Mouse (Mus musculus) brain, adult 10 weeks (tissue): ENCODE measurements around the gene Tmem198. TPM values are rescaled to one million over a fixed set of nuclear protein-coding genes. Genes with fewer than 3 reads are reported as not detected.

Experiments used
- polyA plus RNA-seq: library from polyadenylated mRNA; stranded (reverse); fragments of 350-450 nt; fragmentation: Illumina TruSeq; extraction: RNeasy Lipid Tissue Mini Kit (QIAGEN cat#74804); gene quantifications from one replicate; pipeline ENCODE4 v1.2.3, GENCODE M21; 2015; ENCODE audit warnings: low read depth, low replicate concordance

Tmem198 gene
- polyA plus RNA-seq = 55.6 TPM

DNA sequence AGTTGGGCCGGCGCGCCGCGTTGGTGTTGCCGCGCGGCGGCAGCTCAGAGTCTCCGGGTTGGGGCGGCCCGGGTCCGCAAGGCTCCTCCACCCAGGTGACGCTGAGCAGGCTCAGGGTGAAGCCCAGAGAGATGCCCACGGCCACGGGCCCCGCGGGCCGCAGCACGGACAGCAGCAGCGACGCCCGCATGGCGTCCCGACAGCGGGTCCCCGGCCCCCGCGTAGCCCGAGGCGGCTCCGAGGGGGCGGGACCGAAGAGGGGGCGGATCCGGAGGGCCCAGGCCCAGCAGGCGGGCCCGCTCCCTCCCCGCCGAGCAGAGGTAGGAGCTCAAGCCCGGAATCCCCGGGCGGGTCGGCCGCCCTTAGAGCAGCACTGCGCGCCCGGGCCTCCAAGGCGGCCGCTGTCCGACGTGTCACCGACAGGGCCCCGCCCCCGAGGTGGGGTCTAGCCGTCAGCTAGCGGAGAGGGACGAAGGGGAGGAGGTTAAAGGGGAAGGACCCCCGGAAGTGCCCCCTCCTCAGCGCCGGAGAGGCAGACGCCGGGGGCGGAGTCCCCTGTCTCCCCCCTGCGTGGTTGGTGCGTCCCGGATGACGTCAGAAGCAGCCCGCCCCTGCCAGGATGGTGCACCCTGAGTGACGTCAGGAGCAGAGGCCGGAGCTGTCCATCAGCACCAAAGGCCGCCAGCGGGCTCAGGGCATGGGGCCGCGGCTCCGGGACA, at the start of gene Tmem198, which contains the start of gene Chpf:
Tmem198 (plus strand) TSS at position 617 of the 719 bp plus-strand sequence.
Chpf (minus strand) TSS at position 392 of the 719 bp plus-strand sequence.

DNA sequence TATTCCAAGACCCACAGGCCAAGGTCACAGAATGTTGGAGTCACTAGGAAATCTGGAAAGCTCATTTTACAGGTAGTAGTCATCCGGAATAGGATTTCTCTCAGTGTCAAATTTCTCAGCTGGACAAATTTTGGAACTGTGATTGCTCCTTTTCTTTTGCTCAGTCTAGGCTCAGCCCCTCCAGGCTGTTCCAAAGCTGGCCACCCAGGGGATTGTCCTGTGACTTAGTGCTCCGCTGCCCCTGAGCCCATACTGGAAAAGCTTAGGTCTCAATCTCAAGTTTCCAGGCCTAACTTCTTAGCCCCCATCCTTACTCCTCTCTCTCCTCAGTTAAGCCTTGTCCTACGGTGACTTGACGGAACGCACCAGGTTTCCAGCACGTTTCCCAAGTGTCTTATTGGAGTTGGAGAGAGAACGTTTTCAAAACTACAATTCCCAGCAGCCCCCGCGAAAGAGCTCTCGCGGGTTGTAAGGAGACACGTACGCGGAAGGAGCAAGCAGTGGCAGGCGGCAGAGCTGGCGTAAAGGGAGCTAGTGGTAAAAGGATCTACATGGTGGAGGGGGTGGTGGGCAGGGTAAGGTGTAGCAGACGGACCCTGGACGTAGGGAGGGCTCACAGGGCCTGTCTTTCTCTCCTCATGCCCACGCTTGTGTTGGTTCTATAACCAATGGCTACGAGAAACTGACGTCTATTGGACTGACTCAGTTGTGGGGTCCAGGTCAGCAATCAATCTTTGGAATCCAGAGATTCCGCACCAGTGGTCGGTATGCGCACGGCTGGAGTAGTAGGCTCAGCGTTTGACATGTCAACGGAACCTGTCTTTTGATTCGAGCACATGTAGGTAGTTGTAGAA, 43.6 kb upstream of the Tmem198 start, which contains the start of gene Gmppa:
Gmppa (plus strand) TSS at position 456 of the 854 bp plus-strand sequence.

DNA sequence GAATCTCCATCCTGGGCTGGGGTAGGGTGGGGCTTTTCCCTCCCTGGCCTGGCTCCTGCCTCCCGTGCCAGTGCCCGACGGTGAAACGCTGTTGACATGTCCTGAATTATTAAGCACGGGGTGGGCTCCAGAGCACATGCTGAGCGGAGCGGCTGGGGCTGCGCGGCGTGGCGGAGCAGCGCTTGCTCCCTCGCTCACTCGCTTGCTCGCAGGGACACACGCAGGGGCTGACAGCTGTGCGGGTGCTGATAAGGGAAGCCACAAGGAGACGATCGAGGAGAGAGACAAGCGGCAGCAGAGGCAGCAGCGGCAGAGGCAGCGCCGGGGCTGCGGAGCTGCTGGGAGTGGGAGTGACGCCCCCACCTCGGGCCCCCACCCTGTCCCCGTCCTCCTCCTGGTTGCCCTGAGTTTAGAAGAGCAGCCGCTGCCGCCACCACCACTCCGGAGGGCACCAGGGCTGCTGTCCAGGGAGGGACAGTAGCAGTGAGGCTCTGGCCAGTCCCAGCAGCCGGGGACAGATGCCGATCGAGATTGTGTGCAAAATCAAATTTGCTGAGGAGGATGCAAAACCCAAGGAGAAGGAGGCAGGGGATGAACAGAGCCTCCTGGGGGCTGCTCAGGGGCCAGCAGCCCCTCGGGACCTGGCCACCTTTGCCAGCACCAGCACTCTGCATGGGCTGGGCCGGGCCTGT, 28.9 kb upstream of the Tmem198 start, which contains the start of gene Asic4:
Asic4 (plus strand) TSS at position 123 of the 692 bp plus-strand sequence.

DNA sequence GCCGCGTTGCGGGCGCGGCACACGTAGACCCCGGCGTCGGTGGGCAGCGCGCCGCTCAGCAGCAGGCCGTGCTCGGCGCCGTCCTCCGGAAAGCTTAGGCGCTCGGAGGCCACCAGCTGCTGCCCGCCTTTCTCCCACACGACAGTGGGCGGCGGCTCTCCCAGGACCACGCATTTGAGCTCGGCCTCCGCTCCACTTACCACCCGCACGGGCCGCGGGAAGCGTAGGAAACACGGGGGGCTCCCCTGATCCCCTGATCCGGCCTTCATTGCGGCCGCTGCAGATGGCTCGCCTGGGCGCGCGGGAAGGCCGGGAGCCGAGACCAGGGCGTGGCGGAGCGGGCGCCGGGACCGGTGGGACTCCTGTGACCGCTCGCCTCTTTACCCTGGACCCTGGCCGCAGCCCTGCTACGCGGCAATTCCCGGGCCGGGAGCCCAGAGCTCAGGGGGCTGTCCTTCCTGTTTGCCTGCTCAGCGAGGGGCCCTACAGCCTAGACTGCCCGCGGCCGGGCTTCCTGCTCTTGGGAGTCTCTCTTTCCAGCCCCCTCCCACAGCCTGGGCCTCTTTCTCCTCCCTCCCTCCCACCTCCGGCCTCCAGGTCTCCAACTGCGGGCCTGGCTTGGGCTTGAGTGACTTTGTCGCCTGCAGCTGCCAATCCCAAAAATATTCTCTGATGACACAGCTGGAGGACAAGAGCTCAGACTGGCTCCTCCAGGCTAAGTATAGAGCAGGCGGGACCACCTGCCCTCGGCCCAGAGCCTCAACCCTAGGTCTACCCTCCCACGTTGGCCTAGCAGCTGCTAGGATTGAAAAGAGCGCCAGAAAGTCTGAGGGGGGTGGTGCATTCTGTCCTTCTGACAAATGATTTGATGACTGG, 26.9 kb downstream of the Tmem198 start, which contains the start of gene Obsl1:
Obsl1 (minus strand) TSS at position 497 of the 876 bp plus-strand sequence.

DNA sequence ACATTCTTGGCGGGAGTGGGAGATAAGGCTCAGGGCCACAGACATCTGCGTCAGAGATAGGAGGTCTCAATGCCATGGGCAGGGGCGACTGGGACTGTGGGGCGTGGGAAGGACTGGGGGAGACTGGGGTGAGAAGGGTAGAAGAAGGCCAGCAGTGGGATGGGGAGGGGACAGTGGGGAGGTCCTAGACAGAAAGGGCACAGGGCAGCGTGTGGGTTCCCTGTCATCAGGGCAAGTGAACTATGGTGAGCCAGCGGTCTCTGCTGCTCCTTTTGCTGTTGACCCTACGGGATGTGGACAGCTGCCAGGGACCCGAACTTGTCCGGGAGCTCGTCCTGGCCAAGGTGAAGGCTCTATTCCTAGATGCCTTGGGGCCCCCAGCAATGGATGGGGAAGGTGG, 27.7 kb downstream of the Tmem198 start, which contains the start of gene Inha:
Inha (plus strand) TSS at position 72 of the 400 bp plus-strand sequence.

DNA sequence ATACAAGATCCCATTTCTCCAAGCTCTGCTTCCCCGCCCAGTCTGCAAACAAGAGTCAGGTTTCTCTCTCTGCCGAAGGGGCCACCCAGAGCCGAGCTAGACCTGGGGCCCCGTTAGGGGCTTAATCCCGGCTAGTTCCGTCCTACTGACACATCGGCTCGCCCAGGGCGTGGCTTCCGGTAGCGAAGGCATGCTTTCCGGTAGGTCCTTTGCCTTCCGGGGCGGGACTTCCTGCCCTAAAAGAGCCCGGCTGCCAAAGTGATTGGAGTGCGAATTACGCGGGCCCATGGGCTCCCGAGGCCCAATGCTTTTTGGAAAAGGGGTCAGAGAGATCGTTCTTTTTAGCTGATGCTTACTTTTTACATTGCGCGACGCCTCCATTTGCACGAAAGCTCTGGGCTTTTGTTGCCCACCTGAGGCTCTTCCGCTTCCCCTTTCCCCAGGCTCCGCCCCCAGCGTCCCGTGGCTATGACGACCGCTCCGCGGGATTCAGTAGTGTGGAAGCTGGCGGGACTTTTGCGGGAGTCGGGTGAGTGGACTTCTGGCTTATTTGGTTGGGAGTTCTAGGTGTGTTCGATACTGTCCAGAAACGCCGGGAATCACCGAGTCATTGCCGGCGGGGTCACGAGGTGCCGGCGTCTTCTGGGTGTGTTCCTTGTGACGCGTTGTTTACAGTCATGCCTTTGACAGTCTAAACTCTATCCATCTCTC, 42.1 kb downstream of the Tmem198 start, which contains the start of gene Stk11ip:
Stk11ip (plus strand) TSS at position 209 of the 711 bp plus-strand sequence.

Other genes with a start within 250 kb of the Tmem198 start
- not detected for gene A630095N17Rik, start 247.4 kb upstream of the Tmem198 start, polyA plus RNA-seq
- 126 TPM for gene Dnajb2, start 243.1 kb upstream of the Tmem198 start, polyA plus RNA-seq
- gene Ptprn, start 215.0 kb upstream of the Tmem198 start, polyA plus RNA-seq = 334 TPM
- 298 TPM for gene Resp18, start 201.1 kb upstream of the Tmem198 start, polyA plus RNA-seq
- 71.3 TPM for gene Dnpep, start 161.5 kb upstream of the Tmem198 start, polyA plus RNA-seq
- 2.4 TPM for gene Des, start 119.2 kb upstream of the Tmem198 start, polyA plus RNA-seq
- 92.7 TPM for gene Speg, start 104.2 kb upstream of the Tmem198 start, polyA plus RNA-seq
- gene Gmppa, start 43.6 kb upstream of the Tmem198 start, polyA plus RNA-seq = 61.1 TPM
- gene Asic4, start 29.1 kb upstream of the Tmem198 start, polyA plus RNA-seq = 22.7 TPM
- 55.1 TPM for gene Chpf, start 225 bp upstream of the Tmem198 start, polyA plus RNA-seq
- 14.5 TPM for gene Obsl1, start 26.9 kb downstream of the Tmem198 start, polyA plus RNA-seq
- 24.9 TPM for gene Inha, start 27.5 kb downstream of the Tmem198 start, polyA plus RNA-seq
- 21.0 TPM for gene Stk11ip, start 42.0 kb downstream of the Tmem198 start, polyA plus RNA-seq
- gene Slc4a3, start 66.7 kb downstream of the Tmem198 start, polyA plus RNA-seq = 76.2 TPM